Mouse (Mus musculus) brain, embryonic 14.5 days (tissue): ENCODE measurements at regions not wholly inside any gene's neighbourhood (a gene's known extent, or its start where the extent isn't known, plus 50 kb on each side); places are given as distances from the start of the nearest gene placed in this dataset.

Experiments used
- CTCF ChIP-seq: fragments of 200-500 bp; IDR thresholded peaks from 2 replicates; pipeline ENCODE4 v1.5.1; 2012; ENCODE audit warnings: inconsistent platforms, mild to moderate bottlenecking, moderate library complexity, borderline replicate concordance; ENCODE audit not compliant: insufficient read depth, insufficient read length; ENCODE audit errors: extremely low read depth
- POLR2A ChIP-seq: fragments of 200-500 bp; IDR thresholded peaks from 2 replicates; pipeline ENCODE4 v1.6.1; 2012; ENCODE audit warnings: mild to moderate bottlenecking, inconsistent platforms, borderline replicate concordance; ENCODE audit not compliant: poor library complexity, insufficient read depth, insufficient read length, severe bottlenecking; ENCODE audit errors: extremely low read depth

- TF ChIP-seq CTCF, result no peak
- TF ChIP-seq POLR2A, result no peak
Observed at GRCm38 (mm10) chr15:59772595-59772994, 243.8 kb downstream of the 4933412E24Rik start.
